Mouse (Mus musculus): ENCODE measurements around the gene Zg16.
A peak's percentile ranks its signal among the peaks of the same experiment; 100 is the strongest.

Gene Zg16

GRCm38 (mm10) chr7:127076188-127076587 is 10.9 kb downstream of the Zg16 start:
- DNase-seq (ENCODE audit: low read depth, low spot score), result no peak

DNA sequence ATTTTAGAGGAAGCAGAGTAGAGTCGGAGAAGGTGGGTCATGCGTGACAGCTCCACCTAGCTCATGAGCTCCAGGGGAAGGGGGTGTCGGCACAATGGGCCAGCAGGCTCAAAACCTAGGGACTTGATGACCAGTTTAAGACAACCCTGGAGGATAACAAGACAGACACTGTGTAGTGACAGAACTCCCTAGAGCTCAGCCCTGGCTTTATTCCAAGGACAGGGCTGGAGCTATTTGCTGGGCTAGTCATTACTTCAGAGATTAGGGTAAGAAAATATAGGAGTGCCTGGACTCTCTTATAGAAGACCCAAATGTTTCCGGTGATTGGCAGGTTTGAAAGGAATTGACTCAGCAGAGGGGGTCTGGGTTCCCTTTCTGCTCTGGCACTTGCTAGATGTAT is 13.9 kb downstream of the Zg16 start:
- no peak for DNase-seq (ENCODE audit: low read depth, low spot score)

- DNase-seq (ENCODE audit: low read depth, low spot score), result no peak
These were observed 16.2 kb downstream of the Zg16 start for GRCm38 (mm10) chr7:127070871-127071413.

DNA sequence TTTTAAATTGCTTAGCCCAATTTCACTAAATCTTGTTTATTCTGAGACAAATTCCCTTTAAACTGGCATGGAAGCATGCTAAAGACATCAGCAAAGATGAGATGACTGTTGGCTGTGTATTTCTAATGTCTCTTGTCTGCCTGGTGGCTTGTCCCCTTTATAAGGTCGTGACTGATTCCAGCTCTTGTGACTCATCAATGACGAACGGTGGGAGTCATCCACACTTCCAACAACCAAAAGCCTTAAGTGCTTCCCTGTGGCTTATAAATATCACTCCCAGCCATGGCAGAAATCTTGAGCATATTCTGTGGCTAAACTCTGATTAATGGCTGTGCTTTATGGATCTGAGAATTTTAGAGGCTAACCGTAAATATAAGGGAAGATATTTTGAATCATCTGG is 20.8 kb downstream of the Zg16 start:
- DNase-seq (ENCODE audit: low read depth, low spot score), result no peak

GRCm38 (mm10) chr7:127065538-127065937 is 21.6 kb downstream of the Zg16 start:
- no peak for DNase-seq (ENCODE audit: low read depth, low spot score)

- no peak for DNase-seq (ENCODE audit: low read depth, low spot score)
These were observed 32.0 kb downstream of the Zg16 start for GRCm38 (mm10) chr7:127055026-127055585.

DNA sequence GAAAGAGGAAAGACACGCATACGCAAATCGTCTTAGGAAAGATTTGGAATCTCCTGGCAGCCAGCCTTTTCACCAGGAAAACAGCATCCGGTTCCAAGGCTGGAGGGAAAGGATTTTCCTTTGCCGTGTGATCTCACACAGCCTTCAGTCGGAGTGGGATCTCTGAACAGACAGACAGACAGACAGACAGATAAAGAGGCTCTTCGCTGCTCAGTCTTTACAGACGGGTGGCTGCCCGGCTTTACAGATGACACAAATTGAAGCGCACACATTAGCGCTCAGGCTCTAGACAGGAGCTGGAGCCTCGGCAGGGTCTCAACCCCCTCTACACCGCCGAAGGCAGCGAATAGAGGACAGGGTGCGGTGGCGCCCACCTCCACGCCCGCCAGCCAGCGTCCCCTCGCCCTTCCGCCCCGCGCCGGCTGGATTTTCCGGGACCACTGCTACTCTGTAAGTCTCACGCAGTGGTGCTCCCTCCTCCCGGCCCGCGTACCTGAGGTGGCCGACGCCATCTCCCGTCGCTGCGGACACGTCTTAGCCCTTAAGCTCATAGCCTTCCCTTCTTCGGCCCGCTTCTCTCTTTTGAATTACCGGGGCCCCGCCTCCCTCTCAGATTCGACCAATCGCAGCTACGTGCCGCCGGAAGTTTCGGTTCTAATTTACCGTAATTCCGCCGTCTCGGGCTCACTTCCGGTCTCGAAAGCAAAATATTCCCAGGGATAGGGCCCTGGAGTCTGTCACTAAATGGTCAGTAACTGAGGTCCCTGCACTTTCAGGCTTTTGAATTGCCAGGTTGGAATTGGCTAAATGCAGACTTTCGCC is 45.1 kb downstream of the Zg16 start, which contains the start of gene Kif22:
TSS of gene Kif22 (minus strand) at position 621 of the 822 bp plus-strand sequence.
- peak; percentile 86 for DNase-seq (ENCODE audit: low read depth, low spot score)

- DNase-seq (ENCODE audit: low read depth, low spot score), result no peak
These were observed 55.9 kb downstream of the Zg16 start for GRCm38 (mm10) chr7:127031244-127031643.

GRCm38 (mm10) chr7:127030172-127030571 is 57.0 kb downstream of the Zg16 start:
- no peak for DNase-seq (ENCODE audit: low read depth, low spot score)

DNA sequence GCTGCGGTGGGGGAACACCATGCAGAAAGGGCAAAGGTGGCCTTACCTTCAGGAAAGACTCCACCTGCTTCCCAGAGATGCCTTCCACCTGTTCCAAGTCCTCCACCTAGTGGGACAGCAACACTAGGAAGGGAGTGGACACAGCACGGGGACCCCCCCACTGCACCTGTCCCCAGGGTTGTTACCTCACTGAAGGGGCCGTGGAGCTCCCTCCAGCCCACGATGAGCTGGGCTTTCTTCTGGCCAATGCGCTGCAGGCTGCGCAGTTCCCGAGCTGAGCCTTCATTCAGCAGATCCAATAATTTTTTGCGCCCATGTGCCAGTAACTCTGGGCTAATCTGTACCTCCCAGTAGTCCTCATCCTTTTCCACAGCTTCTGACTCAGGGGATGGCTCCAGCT is 59.2 kb downstream of the Zg16 start:
- no peak for DNase-seq (ENCODE audit: low read depth, low spot score)

DNA sequence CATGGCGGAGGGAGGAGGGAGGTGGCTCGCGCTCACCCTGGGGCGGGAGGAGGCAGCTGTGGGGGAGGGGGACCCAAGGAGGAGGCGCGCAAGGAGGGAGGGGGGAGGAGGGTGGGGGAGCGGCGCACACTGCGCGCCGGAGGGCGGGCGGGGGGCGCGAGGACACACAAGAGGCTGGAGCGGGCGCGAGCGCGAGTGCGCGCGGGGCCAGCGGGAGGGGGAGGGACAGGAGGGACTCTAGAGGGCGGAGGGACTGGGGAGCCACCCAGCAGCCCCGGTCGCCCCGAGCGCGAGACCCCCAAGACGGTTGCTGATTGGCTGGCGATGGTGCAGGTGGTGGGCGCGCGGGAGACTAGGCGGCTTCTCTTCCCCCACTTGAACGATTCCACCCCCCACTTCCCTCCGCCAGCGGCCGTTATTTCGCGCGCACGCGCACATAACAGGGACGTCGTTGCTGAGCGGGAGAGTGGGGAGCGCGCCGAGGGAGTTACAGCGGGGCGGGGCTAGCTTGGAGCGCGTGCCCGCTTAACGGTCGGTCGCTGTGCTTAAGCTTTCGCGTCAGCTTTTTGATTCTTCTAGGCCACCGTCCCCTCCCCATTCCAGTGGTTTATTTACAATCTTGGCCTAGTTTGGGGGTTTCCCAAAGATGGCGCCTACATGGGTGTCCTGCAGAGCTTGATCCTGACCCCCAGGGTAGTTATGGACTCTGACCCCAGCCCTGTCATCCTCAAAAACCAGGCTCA is 60.0 kb downstream of the Zg16 start, which contains the start of gene Maz:
TSS of gene Maz (minus strand) at position 54 of the 743 bp plus-strand sequence.
- DNase-seq (ENCODE audit: low read depth, low spot score), result peak; percentile 95

DNA sequence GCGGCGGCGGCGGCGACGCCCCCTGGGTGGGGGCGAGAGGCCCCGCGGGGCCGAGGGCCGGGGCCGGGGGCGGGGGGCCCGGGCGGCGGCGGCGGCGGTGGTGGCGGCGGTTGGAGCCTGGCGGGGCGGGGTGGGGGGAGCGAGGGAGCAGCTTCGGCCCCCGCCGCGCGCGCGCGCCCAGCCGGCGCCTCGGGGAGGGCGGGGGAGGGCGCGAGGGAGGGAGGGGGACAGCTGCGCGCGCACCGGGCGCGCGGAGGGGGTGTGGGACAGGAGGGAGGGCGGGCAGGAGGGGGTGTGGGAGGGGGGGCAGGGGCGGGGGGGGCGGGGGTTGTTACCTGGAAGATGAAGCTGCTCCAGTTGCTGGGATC is 60.5 kb downstream of the Zg16 start:
- peak; percentile 54 for DNase-seq (ENCODE audit: low read depth, low spot score)

- no peak for DNase-seq (ENCODE audit: low read depth, low spot score)
These were observed 60.9 kb downstream of the Zg16 start for GRCm38 (mm10) chr7:127026161-127026600.

- no peak for DNase-seq (ENCODE audit: low read depth, low spot score)
These were observed 61.5 kb downstream of the Zg16 start for GRCm38 (mm10) chr7:127025556-127026160.

- DNase-seq (ENCODE audit: low read depth, low spot score), result peak; percentile 61
These were observed 62.2 kb downstream of the Zg16 start for GRCm38 (mm10) chr7:127024755-127025555.

DNA sequence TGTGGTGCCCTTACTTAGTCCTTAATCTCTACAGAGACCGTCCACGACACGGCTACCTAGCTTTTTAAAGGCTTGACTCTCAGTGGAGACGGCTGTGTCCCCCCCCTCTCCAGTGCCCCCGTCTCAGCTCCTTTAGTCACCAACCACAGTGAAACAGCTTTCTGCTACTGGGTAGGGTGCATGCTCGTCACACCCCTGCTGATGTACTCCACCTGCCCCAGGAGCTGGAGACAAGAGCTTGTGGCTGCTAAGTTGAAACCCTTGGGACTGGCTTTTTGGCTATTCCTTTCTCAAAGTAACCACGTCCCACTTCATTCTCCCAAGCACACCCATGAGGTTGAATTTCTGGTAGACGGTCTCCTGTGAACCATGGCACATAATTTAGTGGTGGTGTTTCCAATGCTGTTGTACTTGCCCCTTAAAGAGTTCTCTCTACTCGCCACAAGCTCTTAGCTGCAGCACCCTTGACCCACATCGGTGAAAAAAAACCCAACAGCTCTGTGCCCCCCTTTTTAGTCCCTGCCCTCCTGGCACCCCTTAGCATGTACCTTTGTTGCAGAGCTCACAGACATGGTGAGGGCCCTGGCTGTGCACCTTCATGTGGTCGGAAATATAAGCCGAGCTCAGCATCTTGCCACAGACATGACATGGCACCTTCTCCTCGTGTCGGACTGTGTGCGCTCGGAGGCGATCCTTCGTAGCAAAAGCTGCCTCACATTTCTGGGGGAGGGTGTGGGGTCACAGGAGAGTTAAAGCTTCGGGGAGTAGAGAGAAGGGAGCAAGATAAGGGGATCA is 63.0 kb downstream of the Zg16 start:
- no peak for DNase-seq (ENCODE audit: low read depth, low spot score)

DNA sequence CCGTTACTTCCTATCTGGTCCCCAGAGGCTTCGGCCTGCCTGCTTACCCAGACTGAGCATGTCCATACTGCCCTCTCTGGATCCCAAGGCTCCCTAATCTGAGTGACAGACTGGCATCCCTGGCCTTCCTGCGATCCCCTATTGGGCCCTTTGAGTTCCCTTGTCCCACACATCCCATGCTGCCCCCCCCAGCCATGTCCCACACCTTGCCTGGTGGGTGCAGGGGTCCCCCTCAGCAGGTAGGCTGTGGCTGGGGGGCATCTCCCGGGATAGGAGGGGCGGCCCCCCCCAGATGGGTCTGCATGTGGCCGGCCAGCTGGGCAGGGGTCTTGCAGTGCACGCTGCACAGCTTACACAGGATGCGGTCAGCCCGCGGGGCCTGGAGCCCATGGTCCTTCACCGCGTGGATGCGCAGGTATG is 63.8 kb downstream of the Zg16 start:
- DNase-seq (ENCODE audit: low read depth, low spot score), result no peak

DNA sequence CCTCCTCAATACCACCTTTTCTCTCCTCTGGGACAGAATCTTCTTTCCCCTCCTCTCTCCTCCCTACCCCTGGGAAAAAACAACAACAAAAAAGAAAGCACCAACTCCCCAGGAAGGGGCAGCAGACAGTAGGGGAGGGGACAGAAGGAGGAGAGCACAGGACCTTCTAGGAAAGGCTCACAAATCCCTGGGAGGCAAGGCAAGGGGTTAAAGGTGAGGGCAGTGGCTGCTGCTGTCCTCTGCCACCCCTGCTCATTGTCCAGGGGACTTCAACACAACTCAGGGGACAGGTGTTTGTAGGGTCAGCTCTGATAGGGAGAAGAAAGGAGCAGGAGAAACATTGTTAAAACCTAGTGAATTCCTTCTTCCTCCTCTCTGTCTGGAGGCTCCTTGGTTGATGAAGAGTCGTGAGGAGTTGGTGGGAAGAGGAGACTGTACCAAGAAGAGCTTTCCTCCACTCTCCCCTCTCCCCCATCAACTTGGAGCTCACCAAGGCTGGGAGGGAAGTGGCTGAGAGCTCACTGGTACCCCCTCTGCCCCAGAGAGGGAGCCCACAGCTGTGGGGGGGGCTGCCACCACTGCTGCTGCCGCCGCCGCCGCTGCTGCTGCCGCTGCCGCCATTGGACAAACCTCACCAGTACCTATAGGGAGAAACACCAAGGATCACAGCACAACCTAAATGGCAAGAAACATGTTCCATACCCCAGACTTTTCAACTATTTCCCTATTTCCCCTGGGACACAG is 64.4 kb downstream of the Zg16 start:
- no peak for DNase-seq (ENCODE audit: low read depth, low spot score)
